Mouse (Mus musculus): ENCODE measurements around the gene Klhl2. TPM values are rescaled to one million over a fixed set of nuclear protein-coding genes. Genes with fewer than 3 reads are reported as not detected.

Klhl2 gene
- polyA plus RNA-seq, 1 experiment from 2014 or later = 3.8 TPM

GRCm38 (mm10) chr8:64767047-64767446 lies 82.8 kb downstream of the Klhl2 start:
- Histone ChIP-seq H3K4me3 (replicated peaks) (no peak overlapping the region), H3K27ac (replicated peaks) (no peak overlapping the region), H3K9me3 (replicated peaks) (no peaks in the 10 kb centered on the region), H3K36me3 (replicated peaks) (no peaks in the 10 kb centered on the region), H3K4me2 (no peak overlapping the region), H3K9ac (no peak overlapping the region), H3K27me3 (no peaks in the 10 kb centered on the region), H3K4me1 (replicated peaks) (no peaks in the 10 kb centered on the region)
- no peak for ATAC-seq (ENCODE audit: insufficient read depth)
- WGBS (ENCODE audit: insufficient replicate concordance) = 77% methylated on average over 9 of the region's 9 CpGs

- H3K27ac ChIP-seq (replicated peaks) = no peak overlapping the region
- H3K4me2 ChIP-seq = no peak overlapping the region
- no peaks in the 10 kb centered on the region for H3K4me1 ChIP-seq (replicated peaks)
- H3K9ac ChIP-seq = no peak overlapping the region
- H3K9me3 ChIP-seq (replicated peaks) = no peaks in the 10 kb centered on the region
- no peaks in the 10 kb centered on the region for H3K36me3 ChIP-seq (replicated peaks)
- H3K4me3 ChIP-seq (replicated peaks) = no peak overlapping the region
- no peaks in the 10 kb centered on the region for H3K27me3 ChIP-seq
- ATAC-seq (ENCODE audit: insufficient read depth) = no peak
- 33% methylated on average over 9 of the region's 9 CpGs for WGBS (ENCODE audit: insufficient replicate concordance)
Observed at GRCm38 (mm10) chr8:64764075-64764474, 85.7 kb downstream of the Klhl2 start.

GRCm38 (mm10) chr8:64762751-64763150 lies 87.1 kb downstream of the Klhl2 start:
- no peaks in the 10 kb centered on the region for H3K9me3 ChIP-seq (replicated peaks)
- no peak for ATAC-seq (ENCODE audit: insufficient read depth)
- H3K4me3 ChIP-seq (replicated peaks) = no peak overlapping the region
- H3K36me3 ChIP-seq (replicated peaks) = no peaks in the 10 kb centered on the region
- no peaks in the 10 kb centered on the region for H3K27me3 ChIP-seq
- WGBS (ENCODE audit: insufficient replicate concordance) = 77% methylated on average over 1 of the region's 1 CpGs
- H3K4me2 ChIP-seq = no peak overlapping the region
- H3K4me1 ChIP-seq (replicated peaks) = no peaks in the 10 kb centered on the region
- H3K27ac ChIP-seq (replicated peaks) = no peak overlapping the region
- no peak overlapping the region for H3K9ac ChIP-seq

- 66% methylated on average over 8 of the region's 8 CpGs for WGBS (ENCODE audit: insufficient replicate concordance)
- peak; percentile 49 for ATAC-seq (ENCODE audit: insufficient read depth)
- H3K4me1 ChIP-seq (replicated peaks) = no peaks in the 10 kb centered on the region
- no peaks in the 10 kb centered on the region for H3K36me3 ChIP-seq (replicated peaks)
- no peak overlapping the region for H3K9ac ChIP-seq
- no peak overlapping the region for H3K4me2 ChIP-seq
- H3K9me3 ChIP-seq (replicated peaks) = no peaks in the 10 kb centered on the region
- H3K27me3 ChIP-seq = no peaks in the 10 kb centered on the region
- no peak overlapping the region for H3K27ac ChIP-seq (replicated peaks)
- H3K4me3 ChIP-seq (replicated peaks) = no peak overlapping the region
Observed at GRCm38 (mm10) chr8:64761430-64761829, 88.4 kb downstream of the Klhl2 start.

- H3K4me1 ChIP-seq (replicated peaks) = no peaks in the 10 kb centered on the region
- no peak overlapping the region for H3K27ac ChIP-seq (replicated peaks)
- WGBS (ENCODE audit: insufficient replicate concordance) = 87% methylated on average over 15 of the region's 15 CpGs
Observed at GRCm38 (mm10) chr8:64757956-64758355, 91.9 kb downstream of the Klhl2 start.

GRCm38 (mm10) chr8:64746215-64747058 lies 103.4 kb downstream of the Klhl2 start:
- WGBS (ENCODE audit: insufficient replicate concordance) = 57% methylated on average over 10 of the region's 10 CpGs
- Histone ChIP-seq H3K4me1 (replicated peaks) (peaks cover 4% of the 10 kb centered on the region; the same call in 1 of the 2 replicates), H3K27ac (replicated peaks) (peak overlapping the region; percentile 4), H3K9me3 (replicated peaks) (no peaks in the 10 kb centered on the region), H3K9ac (no peak overlapping the region), H3K27me3 (no peaks in the 10 kb centered on the region), H3K4me2 (no peak overlapping the region), H3K36me3 (replicated peaks) (peaks cover 7% of the 10 kb centered on the region; the same call in 1 of the 2 replicates), H3K4me3 (replicated peaks) (no peak overlapping the region)
- peak; percentile 74 for ATAC-seq (ENCODE audit: insufficient read depth)

More at GRCm38 (mm10) chr8:64757956-64758355, 91.9 kb downstream of the Klhl2 start:
- Histone ChIP-seq H3K9me3 (replicated peaks) (no peaks in the 10 kb centered on the region), H3K4me3 (replicated peaks) (no peak overlapping the region), H3K9ac (no peak overlapping the region), H3K27me3 (no peaks in the 10 kb centered on the region), H3K4me2 (no peak overlapping the region), H3K36me3 (replicated peaks) (0 out of 2 replicates have a peak, but pooled peaks cover 4% of the 10 kb centered on the region)
- ATAC-seq (ENCODE audit: insufficient read depth) = no peak

GRCm38 (mm10) chr8:64740547-64741211 lies 109.1 kb downstream of the Klhl2 start:
- Histone ChIP-seq H3K4me3 (replicated peaks) (no peak overlapping the region; the same call in 1 of the 2 replicates), H3K27me3 (no peaks in the 10 kb centered on the region), H3K9me3 (replicated peaks) (no peaks in the 10 kb centered on the region), H3K4me2 (peak overlapping the region; percentile 44), H3K36me3 (replicated peaks) (no peaks in the 10 kb centered on the region), H3K27ac (replicated peaks) (peak overlapping the region; percentile 64), H3K4me1 (replicated peaks) (peaks cover 8% of the 10 kb centered on the region), H3K9ac (no peak overlapping the region)
- ATAC-seq (ENCODE audit: insufficient read depth) = peak; percentile 71
- WGBS (ENCODE audit: insufficient replicate concordance) = 32% methylated on average over 13 of the region's 13 CpGs

- H3K27me3 ChIP-seq = no peaks in the 10 kb centered on the region
- H3K4me3 ChIP-seq (replicated peaks) = no peak overlapping the region
- no peaks in the 10 kb centered on the region for H3K36me3 ChIP-seq (replicated peaks)
- peaks cover 13% of the 10 kb centered on the region for H3K4me1 ChIP-seq (replicated peaks)
- no peak overlapping the region for H3K9ac ChIP-seq
- no peak for ATAC-seq (ENCODE audit: insufficient read depth)
- no peaks in the 10 kb centered on the region for H3K9me3 ChIP-seq (replicated peaks)
- no peak overlapping the region for H3K4me2 ChIP-seq
- H3K27ac ChIP-seq (replicated peaks) = no peak overlapping the region
- 76% methylated on average over 1 of the region's 1 CpGs for WGBS (ENCODE audit: insufficient replicate concordance)
Observed at GRCm38 (mm10) chr8:64738916-64739315, 110.9 kb downstream of the Klhl2 start.

- Histone ChIP-seq H3K9ac (no peak overlapping the region), H3K36me3 (replicated peaks) (no peaks in the 10 kb centered on the region), H3K27me3 (no peaks in the 10 kb centered on the region), H3K4me1 (replicated peaks) (peaks cover 26% of the 10 kb centered on the region), H3K4me2 (no peak overlapping the region), H3K27ac (replicated peaks) (no peak overlapping the region), H3K4me3 (replicated peaks) (no peak overlapping the region), H3K9me3 (replicated peaks) (no peaks in the 10 kb centered on the region)
- WGBS (ENCODE audit: insufficient replicate concordance) = 72% methylated on average over 3 of the region's 3 CpGs
- no peak for ATAC-seq (ENCODE audit: insufficient read depth)
Observed at GRCm38 (mm10) chr8:64736767-64737323, 113.0 kb downstream of the Klhl2 start.

- Histone ChIP-seq H3K36me3 (replicated peaks) (peaks cover 7% of the 10 kb centered on the region; the same call in 1 of the 2 replicates), H3K9ac (no peak overlapping the region), H3K9me3 (replicated peaks) (no peaks in the 10 kb centered on the region), H3K4me2 (no peak overlapping the region), H3K27ac (replicated peaks) (no peak overlapping the region), H3K4me1 (replicated peaks) (peaks cover 20% of the 10 kb centered on the region), H3K27me3 (no peaks in the 10 kb centered on the region), H3K4me3 (replicated peaks) (no peak overlapping the region)
- ATAC-seq (ENCODE audit: insufficient read depth) = no peak
- 26% methylated on average over 8 of the region's 8 CpGs for WGBS (ENCODE audit: insufficient replicate concordance)
Observed at GRCm38 (mm10) chr8:64735161-64735560, 114.7 kb downstream of the Klhl2 start.

Measured in liver, embryonic 15.5 days (tissue).